Mouse (Mus musculus): ENCODE data around the gene Ldlrad3.

Ldlrad3 gene

GRCm38 (mm10) chr2:102038895-102039667 is 147.1 kb downstream of the Ldlrad3 start:
- DNase-seq (ENCODE audit: extremely low read depth, low read depth, low spot score) = no peak

GRCm38 (mm10) chr2:102038229-102038894 is 147.8 kb downstream of the Ldlrad3 start:
- DNase-seq (ENCODE audit: extremely low read depth, low read depth, low spot score) = no peak

- no peak for DNase-seq (ENCODE audit: extremely low read depth, low read depth, low spot score)
Observed at GRCm38 (mm10) chr2:102036665-102037511, 149.3 kb downstream of the Ldlrad3 start.

- DNase-seq (ENCODE audit: extremely low read depth, low read depth, low spot score) = no peak
Observed at GRCm38 (mm10) chr2:102034513-102034879, 151.7 kb downstream of the Ldlrad3 start.

- no peak for DNase-seq (ENCODE audit: extremely low read depth, low read depth, low spot score)
Observed at GRCm38 (mm10) chr2:102033818-102034512, 152.2 kb downstream of the Ldlrad3 start.

- no peak for DNase-seq (ENCODE audit: extremely low read depth, low read depth, low spot score)
Observed at GRCm38 (mm10) chr2:102032713-102033343, 153.4 kb downstream of the Ldlrad3 start.

GRCm38 (mm10) chr2:102030652-102031051 is 155.5 kb downstream of the Ldlrad3 start:
- no peak for DNase-seq (ENCODE audit: extremely low read depth, low read depth, low spot score)

GRCm38 (mm10) chr2:102030152-102030551 is 156.0 kb downstream of the Ldlrad3 start:
- DNase-seq (ENCODE audit: extremely low read depth, low read depth, low spot score) = no peak

- DNase-seq (ENCODE audit: extremely low read depth, low read depth, low spot score) = no peak
Observed at GRCm38 (mm10) chr2:102029682-102030081, 156.5 kb downstream of the Ldlrad3 start.

- no peak for DNase-seq (ENCODE audit: extremely low read depth, low read depth, low spot score)
Observed at GRCm38 (mm10) chr2:102027265-102027664, 158.9 kb downstream of the Ldlrad3 start.

- DNase-seq (ENCODE audit: extremely low read depth, low read depth, low spot score) = no peak
Observed at GRCm38 (mm10) chr2:102026156-102026555, 160.0 kb downstream of the Ldlrad3 start.

- DNase-seq (ENCODE audit: extremely low read depth, low read depth, low spot score) = no peak
Observed at GRCm38 (mm10) chr2:102024483-102024882, 161.7 kb downstream of the Ldlrad3 start.

- no peak for DNase-seq (ENCODE audit: extremely low read depth, low read depth, low spot score)
Observed at GRCm38 (mm10) chr2:102021371-102022084, 164.7 kb downstream of the Ldlrad3 start.

GRCm38 (mm10) chr2:102020546-102020945 is 165.6 kb downstream of the Ldlrad3 start:
- DNase-seq (ENCODE audit: extremely low read depth, low read depth, low spot score) = no peak

- DNase-seq (ENCODE audit: extremely low read depth, low read depth, low spot score) = no peak
Observed at GRCm38 (mm10) chr2:102014538-102015113, 171.6 kb downstream of the Ldlrad3 start.

GRCm38 (mm10) chr2:102011311-102011975 is 174.7 kb downstream of the Ldlrad3 start:
- DNase-seq (ENCODE audit: extremely low read depth, low read depth, low spot score) = no peak

GRCm38 (mm10) chr2:102009766-102010265 is 176.4 kb downstream of the Ldlrad3 start:
- DNase-seq (ENCODE audit: extremely low read depth, low read depth, low spot score) = no peak

GRCm38 (mm10) chr2:102006143-102006542 is 180.0 kb downstream of the Ldlrad3 start:
- DNase-seq (ENCODE audit: extremely low read depth, low read depth, low spot score) = no peak

Measured in fat pad, adult 2 months (tissue).